Mouse (Mus musculus): ENCODE results near the gene Ilkap.

DNA sequence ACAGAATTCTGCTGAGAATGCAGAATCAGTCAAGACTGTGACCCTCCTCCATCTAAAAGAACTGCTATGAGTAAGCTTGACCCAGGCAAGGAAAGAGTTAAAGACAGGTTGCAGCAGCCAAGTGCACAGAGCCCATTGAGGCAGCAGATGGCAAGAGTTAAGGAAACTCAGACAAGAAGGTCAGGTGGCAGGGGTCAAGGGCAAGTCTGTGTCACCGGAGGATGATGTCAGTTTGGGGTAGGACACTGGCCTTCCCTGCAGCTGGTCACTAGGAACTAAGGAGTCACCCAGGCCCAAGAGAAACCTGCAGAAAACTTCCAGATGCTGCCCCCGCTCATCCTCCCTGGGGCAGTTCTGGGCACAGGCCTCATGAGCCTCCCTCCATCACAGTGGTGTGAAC, 74.0 kb downstream of the Ilkap start:
- TF ChIP-seq CTCF (IDR thresholded peaks at IDR 0.05; ENCODE audit: borderline replicate concordance, extremely low read depth, insufficient read depth, insufficient read length) (no peak), POLR2A (IDR thresholded peaks at IDR 0.05; ENCODE audit: borderline replicate concordance, extremely low read depth, insufficient read depth, insufficient read length, poor library complexity, severe bottlenecking) (no peak)

Data from brain, embryonic 14.5 days (tissue).